Mouse (Mus musculus) liver, embryonic 14.5 days (tissue): Measurements from ENCODE around the gene Nuak1.

Experiments used
- CTCF ChIP-seq: IDR thresholded peaks from 2 replicates; pipeline ENCODE4 v1.5.1; 2016; ENCODE audit warnings: antibody characterized with exemption, low read depth, control low read depth
- EP300 ChIP-seq: IDR thresholded peaks from 2 replicates; pipeline ENCODE4 v1.6.1; 2016; ENCODE audit warnings: antibody characterized with exemption, low read depth

GRCm38 (mm10) chr10:84437166-84438048, 3.0 kb downstream of the Nuak1 start:
- TF ChIP-seq CTCF, result no peak
- no peak for TF ChIP-seq EP300
